Mouse (Mus musculus) CH12.LX (cell line): ENCODE data around the gene Soga1. TPM values are rescaled to one million over a fixed set of nuclear protein-coding genes. Genes with fewer than 3 reads are reported as not detected.

Experiments used
- DNase-seq: peaks from one replicate; pipeline ENCODE4 v3.0.0-alpha.2; 2013; ENCODE audit errors: extremely low read depth
- H3K27ac ChIP-seq: 2 replicates; pipeline ENCODE4 v1.5.1; 2012; ENCODE audit warnings: low read depth, mild to moderate bottlenecking, control low read depth, moderate library complexity; ENCODE audit not compliant: insufficient read depth
- H3K27me3 ChIP-seq: replicated peaks from 2 replicates; pipeline ENCODE3; 2012; ENCODE audit warnings: inconsistent platforms
- H3K36me3 ChIP-seq, 2 experiments: replicated peaks in 1 of 2; 2 replicates each; pipeline versions ENCODE3 to v1.6.1; 2012; ENCODE audit warnings: inconsistent platforms in 1 of 2, low read length in 1 of 2, mild to moderate bottlenecking in 1 of 2, mixed read lengths in 1 of 2, moderate library complexity in 1 of 2; ENCODE audit not compliant: control insufficient read depth in 1 of 2, insufficient read depth in 1 of 2
- H3K4me1 ChIP-seq, 2 experiments: 2 replicates each; pipeline ENCODE4 v1.6.1; 2012; ENCODE audit warnings: inconsistent platforms in 1 of 2, moderate library complexity in 1 of 2; ENCODE audit not compliant: insufficient read depth in 2 of 2, control insufficient read depth in 1 of 2
- H3K4me2 ChIP-seq: 2 replicates; pipeline ENCODE4 v1.6.1; 2012; ENCODE audit warnings: low read depth, mild to moderate bottlenecking, control low read depth; ENCODE audit not compliant: poor library complexity, insufficient read depth, severe bottlenecking
- H3K4me3 ChIP-seq, 3 experiments: fragments of 150-350 bp in 1 of 3; sonication (generic) in 1 of 3; replicated peaks in 1 of 3; 2 replicates each; pipeline versions ENCODE3 to v1.5.1; 2011 to 2012; ENCODE audit warnings: low read depth in 2 of 3, low read length in 2 of 3, mild to moderate bottlenecking in 2 of 3, moderate library complexity in 2 of 3, control low read depth in 1 of 3, improper control_type of control experiment in 1 of 3, inconsistent platforms in 1 of 3, mixed read lengths in 1 of 3; ENCODE audit not compliant: poor library complexity in 1 of 3
- H3K79me2 ChIP-seq: replicated peaks from 2 replicates; pipeline ENCODE4 v1.6.1; 2012; ENCODE audit warnings: mild to moderate bottlenecking, moderate library complexity; ENCODE audit not compliant: control insufficient read depth, poor library complexity, insufficient read depth, severe bottlenecking; ENCODE audit errors: extremely low read depth
- H3K9ac ChIP-seq: 2 replicates; pipeline ENCODE4 v1.6.1; 2012; ENCODE audit warnings: low read depth, mild to moderate bottlenecking, control low read depth, moderate library complexity; ENCODE audit not compliant: insufficient read depth
- H3K9me3 ChIP-seq: replicated peaks from 2 replicates; pipeline ENCODE3; 2012; ENCODE audit warnings: low read length, inconsistent platforms, mixed read lengths
- CHD2 ChIP-seq: IDR thresholded peaks from 2 replicates; pipeline ENCODE4 v1.6.1; 2011; ENCODE audit warnings: low read length, improper control_type of control experiment
- CTCF ChIP-seq, 2 experiments: IDR thresholded peaks in 1 of 2; conservative IDR thresholded peaks in 1 of 2; 2 replicates each; pipeline ENCODE4 v1.5.1; 2011 to 2012; ENCODE audit warnings: low read depth in 2 of 2, low read length in 2 of 2, improper control_type of control experiment in 1 of 2, inconsistent platforms in 1 of 2, mild to moderate bottlenecking in 1 of 2, moderate library complexity in 1 of 2
- EP300 ChIP-seq: IDR thresholded peaks from 2 replicates; pipeline ENCODE4 v1.6.1; 2011; ENCODE audit warnings: low read length, improper control_type of control experiment
- GABPA ChIP-seq: IDR thresholded peaks from 2 replicates; pipeline ENCODE4 v1.6.1; 2012; ENCODE audit warnings: low read depth, low read length, improper control_type of control experiment, inconsistent platforms; ENCODE audit not compliant: insufficient replicate concordance
- JUND ChIP-seq: conservative IDR thresholded peaks from 2 replicates; pipeline ENCODE4 v1.6.1; 2011; ENCODE audit warnings: low read depth, low read length, improper control_type of control experiment
- MAFK ChIP-seq: IDR thresholded peaks from 2 replicates; pipeline ENCODE4 v1.6.1; 2011; ENCODE audit warnings: low read length, improper control_type of control experiment; ENCODE audit not compliant: insufficient replicate concordance
- MAZ ChIP-seq: IDR thresholded peaks from 2 replicates; pipeline ENCODE4 v1.6.1; 2012; ENCODE audit warnings: low read depth, mild to moderate bottlenecking, inconsistent platforms, low read length, improper control_type of control experiment, moderate library complexity
- MXI1 ChIP-seq: IDR thresholded peaks from 2 replicates; pipeline ENCODE4 v1.6.1; 2011; ENCODE audit warnings: mild to moderate bottlenecking, low read depth, low read length, improper control_type of control experiment
- MYC ChIP-seq: IDR thresholded peaks from 2 replicates; pipeline ENCODE4 v1.6.1; 2011; ENCODE audit warnings: low read depth, mild to moderate bottlenecking, improper control_type of control experiment, low read length
- NELFE ChIP-seq: IDR thresholded peaks from 2 replicates; pipeline ENCODE4 v1.6.1; 2011; ENCODE audit warnings: low read depth, low read length, improper control_type of control experiment
- NRF1 ChIP-seq: IDR thresholded peaks from 2 replicates; pipeline ENCODE4 v1.6.1; 2014; ENCODE audit warnings: low read depth, mild to moderate bottlenecking, inconsistent platforms, low read length, improper control_type of control experiment, moderate library complexity
- PAX5 ChIP-seq: IDR thresholded peaks from 2 replicates; pipeline ENCODE4 v1.6.1; 2012; ENCODE audit warnings: low read length, inconsistent platforms, mixed read lengths
- POLR2AphosphoS2 ChIP-seq: IDR thresholded peaks from 2 replicates; pipeline ENCODE4 v1.6.1; 2011; ENCODE audit warnings: low read depth, low read length, improper control_type of control experiment
- RAD21 ChIP-seq: IDR thresholded peaks from 2 replicates; pipeline ENCODE4 v1.6.1; 2011; ENCODE audit warnings: low read depth, mild to moderate bottlenecking, low read length, improper control_type of control experiment, moderate library complexity
- RCOR1 ChIP-seq: conservative IDR thresholded peaks from 2 replicates; pipeline ENCODE4 v1.6.1; 2012; ENCODE audit warnings: low read depth, mild to moderate bottlenecking, inconsistent platforms, low read length, improper control_type of control experiment
- SMC3 ChIP-seq: IDR thresholded peaks from 2 replicates; pipeline ENCODE4 v1.6.1; 2011; ENCODE audit warnings: low read depth, low read length, improper control_type of control experiment
- TCF12 ChIP-seq: IDR thresholded peaks from 2 replicates; pipeline ENCODE4 v1.6.1; 2014; ENCODE audit warnings: low read depth, mild to moderate bottlenecking, inconsistent platforms, low read length, improper control_type of control experiment
- USF2 ChIP-seq: conservative IDR thresholded peaks from 2 replicates; pipeline ENCODE4 v1.6.1; 2011; ENCODE audit warnings: low read depth, low read length, improper control_type of control experiment
- ZC3H11A ChIP-seq: IDR thresholded peaks from 2 replicates; pipeline ENCODE4 v1.6.1; 2012; ENCODE audit warnings: low read depth, mild to moderate bottlenecking, inconsistent platforms, low read length, improper control_type of control experiment
- ZKSCAN1 ChIP-seq: IDR thresholded peaks from 2 replicates; pipeline ENCODE4 v1.6.1; 2012; ENCODE audit warnings: low read depth, inconsistent platforms, low read length, improper control_type of control experiment, borderline replicate concordance
- ZMIZ1 ChIP-seq: IDR thresholded peaks from 2 replicates; pipeline ENCODE4 v1.6.1; 2012; ENCODE audit warnings: low read depth, mild to moderate bottlenecking, inconsistent platforms, low read length, improper control_type of control experiment
- ZNF384 ChIP-seq: IDR thresholded peaks from 2 replicates; pipeline ENCODE4 v1.6.1; 2012; ENCODE audit warnings: low read depth, low read length, improper control_type of control experiment, inconsistent platforms
- dilution Hi-C: fragments of 300-500 bp; cut with MboI; formaldehyde crosslinking; loops from 2 replicates; pipeline ENCODE4 v1.14.3; 2020; ENCODE audit warnings: low sequenced_read_pairs; ENCODE audit not compliant: extremely low pct_unique_long_range_greater_than_20kb, extremely low pct_ligation_motif_present
- in situ Hi-C: fragments of 300-500 bp; cut with MboI; formaldehyde crosslinking; loops from 3 replicates; pipeline ENCODE4 v1.14.3; 2019; ENCODE audit warnings: low sequenced_read_pairs, low pct_ligation_motif_present, low pct_unique_long_range_greater_than_20kb, mixed read lengths
- polyA plus RNA-seq: library from polyadenylated mRNA; unstranded; fragments of >175 nt; gene quantifications from 2 replicates; pipeline ENCODE4 v1.2.1, GENCODE M21; 2012; ENCODE audit warnings: low read depth; ENCODE audit not compliant: insufficient read length
- total RNA-seq, 2 experiments: library from RNA; depleted of rRNA; stranded (reverse); fragments of 300-350 nt in 1 of 2; fragments of >200 nt in 1 of 2; gene quantifications; 2 replicates each; pipeline ENCODE4 v1.2.3; 2012 to 2014

Soga1 gene
- total and polyA plus RNA-seq, 3 experiments: 0.39 to 2.0 (median 2.0) TPM

DNA sequence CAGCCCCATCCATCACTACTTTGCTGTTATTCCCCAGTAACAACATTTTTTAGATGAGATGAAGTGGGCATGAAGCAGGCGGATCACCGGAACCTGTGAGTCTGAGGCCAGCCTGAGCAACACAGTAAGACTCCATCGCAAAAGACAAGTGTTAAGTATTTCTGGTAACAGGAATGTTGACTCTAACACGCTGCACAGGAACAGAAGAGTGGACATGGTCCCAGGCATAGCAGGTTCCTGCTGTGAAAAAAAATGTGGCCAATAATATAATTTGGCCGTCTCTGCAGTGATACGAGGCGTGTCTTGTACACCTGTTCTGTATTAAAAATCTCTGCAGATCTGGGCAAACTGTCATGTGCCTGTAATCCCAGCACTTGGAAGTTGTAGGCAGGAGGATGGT is 43.7 kb downstream of the Soga1 start:
- no peak for TF ChIP-seq MAFK
- TF ChIP-seq GABPA: no peak
- no peak for TF ChIP-seq ZKSCAN1
- TF ChIP-seq NRF1: no peak
- no peak for TF ChIP-seq PAX5
- TF ChIP-seq NELFE: no peak
- TF ChIP-seq JUND: no peak
- TF ChIP-seq MYC: no peak
- TF ChIP-seq ZNF384: no peak
- no peak for TF ChIP-seq EP300
- TF ChIP-seq CTCF (conservative IDR thresholded peaks at IDR 0.05 in 1 of 2, IDR thresholded peaks at IDR 0.05 in 1 of 2; ENCODE audit: low read depth in 2 of 2, low read length in 2 of 2): no peak
- no peak for TF ChIP-seq MAZ
- TF ChIP-seq ZMIZ1: no peak
- no peak for TF ChIP-seq POLR2AphosphoS2
- TF ChIP-seq RCOR1: no peak
- TF ChIP-seq TCF12: no peak
- no peak for TF ChIP-seq CHD2
- no peak for TF ChIP-seq USF2
- TF ChIP-seq MXI1: no peak
- Histone ChIP-seq H3K4me3 (no peak overlapping the region), H3K9me3 (no peaks in the 10 kb centered on the region), H3K9ac (no peak overlapping the region), H3K27ac (no peak overlapping the region), H3K27me3 (no peaks in the 10 kb centered on the region), H3K79me2 (no peaks in the 10 kb centered on the region), H3K4me2 (no peak overlapping the region), H3K36me3 (peaks cover 5 to 13% of the 10 kb centered on the region in 2 experiments), H3K4me1 (peaks cover 0 to 2% of the 10 kb centered on the region in 2 experiments; a peak in 1 of 4 replicates)
- dilution Hi-C loops (no loop called here), in situ Hi-C loops (loop anchor here (5.0 kb wide), 1 partner anchor 52 kb away; the partner anchor contains the start of gene Tldc2)
- no peak for DNase-seq

DNA sequence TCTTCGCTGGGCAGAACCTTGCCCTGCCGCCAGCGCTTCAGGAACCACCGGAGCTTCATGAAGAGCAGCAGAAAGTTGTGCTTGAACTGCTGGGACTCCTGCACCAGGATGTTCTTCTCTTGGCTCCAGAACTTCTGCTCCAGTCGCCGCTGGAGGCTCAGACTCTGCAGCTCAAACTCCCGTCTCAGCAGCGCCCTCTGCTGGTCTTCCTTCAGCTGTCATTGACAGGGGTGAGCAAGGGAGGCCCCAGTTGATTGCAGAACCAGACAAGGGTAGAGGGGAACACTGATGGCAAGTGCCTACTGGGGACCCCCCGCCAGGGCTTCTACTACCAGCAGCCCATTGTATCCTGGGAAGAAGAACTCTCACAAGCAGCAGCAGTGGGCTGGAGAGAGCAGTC is 48.2 kb downstream of the Soga1 start:
- Histone ChIP-seq H3K4me2 (no peak overlapping the region), H3K79me2 (no peaks in the 10 kb centered on the region), H3K27ac (no peak overlapping the region), H3K9ac (no peak overlapping the region), H3K4me1 (no peaks in the 10 kb centered on the region; a peak in 1 of 4 replicates), H3K4me3 (no peak overlapping the region), H3K36me3 (peaks cover 0 to 25% of the 10 kb centered on the region in 2 experiments), H3K27me3 (no peaks in the 10 kb centered on the region), H3K9me3 (no peaks in the 10 kb centered on the region)
- TF ChIP-seq CTCF (conservative IDR thresholded peaks at IDR 0.05 in 1 of 2, IDR thresholded peaks at IDR 0.05 in 1 of 2; ENCODE audit: low read depth in 2 of 2, low read length in 2 of 2): peak; percentile 65 to 89
- peak; percentile 26; the same call in 1 of the 2 replicates for TF ChIP-seq ZC3H11A
- no peak for TF ChIP-seq EP300
- peak; percentile 87 for TF ChIP-seq SMC3
- TF ChIP-seq RAD21: peak; percentile 73
- peak; percentile 82 for DNase-seq
- in situ Hi-C loops: no loop called here
- dilution Hi-C loops: no loop called here
